Mouse (Mus musculus) testis, adult 2 months (tissue): ENCODE measurements around the gene Cfd.

Experiments used
- CTCF ChIP-seq: fragments of 200-500 bp; IDR thresholded peaks from 2 replicates; pipeline ENCODE4 v1.5.1; 2012; ENCODE audit warnings: low read depth, mild to moderate bottlenecking, inconsistent platforms, low read length, moderate library complexity; ENCODE audit not compliant: control insufficient read depth, insufficient read depth, insufficient replicate concordance
- POLR2A ChIP-seq: fragments of 200-500 bp; IDR thresholded peaks from 2 replicates; pipeline ENCODE4 v1.6.1; 2012; ENCODE audit warnings: low read depth, mild to moderate bottlenecking, inconsistent platforms, low read length, moderate library complexity; ENCODE audit not compliant: control insufficient read depth

GRCm38 (mm10) chr10:79856280-79856679, 34.4 kb upstream of the Cfd start:
- no peak for TF ChIP-seq CTCF
- no peak for TF ChIP-seq POLR2A
